Mouse (Mus musculus): ENCODE measurements around the gene Epn3. TPM values are rescaled to one million over a fixed set of nuclear protein-coding genes. Genes with fewer than 3 reads are reported as not detected.

Gene Epn3
- total and polyA plus RNA-seq, 2 experiments from 2014 or later = 2.7 to 3.6 TPM

- Histone ChIP-seq H3K27me3 (ENCODE audit: insufficient read depth, low read length) (no peaks in the 10 kb centered on the region), H3K9me3 (ENCODE audit: low read length) (no peaks in the 10 kb centered on the region), H3K4me2 (ENCODE audit: low read depth, low read length) (peak overlapping the region; percentile 76), H3K36me3 (ENCODE audit: insufficient read depth, low read length) (no peaks in the 10 kb centered on the region), H3K27ac (peak overlapping the region; percentile 71), H3K4me1 (ENCODE audit: insufficient read depth, low read length) (peaks cover 24% of the 10 kb centered on the region), H3K9ac (replicated peaks; ENCODE audit: low read length) (peak overlapping the region; percentile 83), H3K4me3 (ENCODE audit: low read length) (peak overlapping the region; percentile 78)
- no peak for ATAC-seq
- WGBS = 2% methylated on average over 51 of the region's 52 CpGs
- TF ChIP-seq CTCF (IDR thresholded peaks at IDR 0.05; ENCODE audit: low read depth) = no peak
- DNase-seq (ENCODE audit: low spot score) = no peak
Observed at GRCm38 (mm10) chr11:94472916-94473706, 26.7 kb downstream of the Epn3 start.

DNA sequence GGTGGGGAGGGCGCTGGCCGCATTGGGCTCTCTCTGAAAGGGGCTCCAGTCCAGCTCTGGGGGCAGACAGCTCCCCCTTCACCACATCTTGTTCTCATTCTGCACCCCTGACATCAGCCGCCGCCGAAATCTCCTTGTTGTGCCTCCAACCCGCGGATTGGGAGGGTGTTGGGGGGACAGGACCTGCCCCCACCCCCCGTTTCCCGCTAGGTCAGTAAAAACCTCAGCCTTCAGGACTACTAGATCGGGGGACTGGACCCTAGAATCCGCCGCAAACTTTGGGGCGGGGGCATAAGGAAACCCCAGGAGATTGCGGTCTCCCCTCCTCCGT lies 27.2 kb downstream of the Epn3 start:
- Histone ChIP-seq H3K27me3 (ENCODE audit: insufficient read depth, low read length) (no peaks in the 10 kb centered on the region), H3K4me1 (ENCODE audit: insufficient read depth, low read length) (peaks cover 28% of the 10 kb centered on the region), H3K9me3 (ENCODE audit: low read length) (no peaks in the 10 kb centered on the region), H3K4me3 (ENCODE audit: low read length) (peak overlapping the region; percentile 78), H3K27ac (peak overlapping the region; percentile 71), H3K4me2 (ENCODE audit: low read depth, low read length) (peak overlapping the region; percentile 76), H3K36me3 (ENCODE audit: insufficient read depth, low read length) (no peaks in the 10 kb centered on the region), H3K9ac (replicated peaks; ENCODE audit: low read length) (peak overlapping the region; percentile 83)
- WGBS = 0% methylated on average over 15 of the region's 15 CpGs
- TF ChIP-seq CTCF (IDR thresholded peaks at IDR 0.05; ENCODE audit: low read depth) = no peak
- ATAC-seq = no peak
- DNase-seq (ENCODE audit: low spot score) = no peak

GRCm38 (mm10) chr11:94471740-94472584 lies 27.8 kb downstream of the Epn3 start:
- H3K27ac ChIP-seq = peak overlapping the region; percentile 71
- H3K4me2 ChIP-seq (ENCODE audit: low read depth, low read length) = peak overlapping the region; percentile 76
- H3K4me3 ChIP-seq (ENCODE audit: low read length) = peak overlapping the region; percentile 78
- no peaks in the 10 kb centered on the region for H3K36me3 ChIP-seq (ENCODE audit: insufficient read depth, low read length)
- no peaks in the 10 kb centered on the region for H3K9me3 ChIP-seq (ENCODE audit: low read length)
- DNase-seq (ENCODE audit: low spot score) = peak; percentile 52
- peak; percentile 29 for TF ChIP-seq CTCF (IDR thresholded peaks at IDR 0.05; ENCODE audit: low read depth)
- peaks cover 28% of the 10 kb centered on the region for H3K4me1 ChIP-seq (ENCODE audit: insufficient read depth, low read length)
- H3K9ac ChIP-seq (replicated peaks; ENCODE audit: low read length) = peak overlapping the region; percentile 83
- no peaks in the 10 kb centered on the region for H3K27me3 ChIP-seq (ENCODE audit: insufficient read depth, low read length)
- ATAC-seq = no peak
- 6% methylated on average over 17 of the region's 17 CpGs for WGBS

- no peak for DNase-seq (ENCODE audit: low spot score)
- peaks cover 24% of the 10 kb centered on the region for H3K4me1 ChIP-seq (ENCODE audit: insufficient read depth, low read length)
Observed at GRCm38 (mm10) chr11:94470391-94470790, 29.4 kb downstream of the Epn3 start.

GRCm38 (mm10) chr11:94469136-94470064 lies 30.4 kb downstream of the Epn3 start:
- peak overlapping the region; percentile 37 for H3K9ac ChIP-seq (replicated peaks; ENCODE audit: low read length)
- no peak for ATAC-seq
- H3K27me3 ChIP-seq (ENCODE audit: insufficient read depth, low read length) = no peaks in the 10 kb centered on the region
- H3K4me2 ChIP-seq (ENCODE audit: low read depth, low read length) = peak overlapping the region; percentile 43
- DNase-seq (ENCODE audit: low spot score) = no peak
- peaks cover 32% of the 10 kb centered on the region for H3K4me1 ChIP-seq (ENCODE audit: insufficient read depth, low read length)
- 9% methylated on average over 9 of the region's 9 CpGs for WGBS
- TF ChIP-seq CTCF (IDR thresholded peaks at IDR 0.05; ENCODE audit: low read depth) = no peak
- H3K36me3 ChIP-seq (ENCODE audit: insufficient read depth, low read length) = no peaks in the 10 kb centered on the region
- H3K4me3 ChIP-seq (ENCODE audit: low read length) = no peak overlapping the region
- no peaks in the 10 kb centered on the region for H3K9me3 ChIP-seq (ENCODE audit: low read length)
- peak overlapping the region; percentile 87 for H3K27ac ChIP-seq

More at GRCm38 (mm10) chr11:94470391-94470790, 29.4 kb downstream of the Epn3 start:
- Histone ChIP-seq H3K9ac (replicated peaks; ENCODE audit: low read length) (no peak overlapping the region), H3K4me2 (ENCODE audit: low read depth, low read length) (peak overlapping the region; percentile 76), H3K27ac (no peak overlapping the region), H3K36me3 (ENCODE audit: insufficient read depth, low read length) (no peaks in the 10 kb centered on the region), H3K27me3 (ENCODE audit: insufficient read depth, low read length) (no peaks in the 10 kb centered on the region), H3K9me3 (ENCODE audit: low read length) (no peaks in the 10 kb centered on the region), H3K4me3 (ENCODE audit: low read length) (no peak overlapping the region)
- TF ChIP-seq CTCF (IDR thresholded peaks at IDR 0.05; ENCODE audit: low read depth) = no peak
- WGBS = 34% methylated on average over 6 of the region's 7 CpGs
- ATAC-seq = no peak

DNA sequence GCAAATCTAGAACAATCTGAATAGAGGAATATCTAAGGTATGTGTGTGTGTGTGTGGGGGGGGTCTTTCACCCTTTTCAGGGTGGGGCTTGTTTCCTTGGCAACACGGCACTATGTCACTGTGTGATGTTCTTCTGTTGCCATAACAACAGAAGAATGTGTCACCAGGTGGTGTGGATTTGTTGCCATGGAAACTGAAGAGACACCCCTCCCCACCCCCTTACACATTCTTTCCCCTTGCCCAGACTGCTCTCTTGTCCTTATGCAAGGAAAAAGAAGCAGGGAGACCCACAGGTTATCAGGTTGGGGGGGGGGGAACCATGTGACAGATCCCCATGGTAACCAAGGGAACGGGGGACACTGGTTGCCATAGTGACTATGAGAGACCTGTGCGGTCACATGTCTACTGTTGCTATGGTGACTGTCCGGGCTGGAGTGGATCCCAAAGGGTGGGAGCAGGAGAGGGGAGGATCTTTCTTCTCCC lies 31.2 kb downstream of the Epn3 start:
- no peaks in the 10 kb centered on the region for H3K9me3 ChIP-seq (ENCODE audit: low read length)
- H3K4me1 ChIP-seq (ENCODE audit: insufficient read depth, low read length) = peaks cover 36% of the 10 kb centered on the region
- peak overlapping the region; percentile 37; the same call in 1 of the 2 replicates for H3K9ac ChIP-seq (replicated peaks; ENCODE audit: low read length)
- no peaks in the 10 kb centered on the region for H3K36me3 ChIP-seq (ENCODE audit: insufficient read depth, low read length)
- H3K27ac ChIP-seq = peak overlapping the region; percentile 87
- H3K4me2 ChIP-seq (ENCODE audit: low read depth, low read length) = peak overlapping the region; percentile 43
- WGBS = 7% methylated on average over 4 of the region's 4 CpGs
- TF ChIP-seq CTCF (IDR thresholded peaks at IDR 0.05; ENCODE audit: low read depth) = no peak
- no peak overlapping the region for H3K4me3 ChIP-seq (ENCODE audit: low read length)
- H3K27me3 ChIP-seq (ENCODE audit: insufficient read depth, low read length) = no peaks in the 10 kb centered on the region
- peak; percentile 91 for ATAC-seq
- DNase-seq (ENCODE audit: low spot score) = peak; percentile 96
